Mouse (Mus musculus) left cerebral cortex, postnatal 25 days (tissue): ENCODE data around the gene Clec1b. TPM values are rescaled to one million over a fixed set of nuclear protein-coding genes. Genes with fewer than 3 reads are reported as not detected.
A peak's percentile ranks its signal among the peaks of the same experiment; 100 is the strongest.

ENCODE experiments used
- DNase-seq, 2 experiments: peaks; one replicate each; pipeline ENCODE4 v3.0.0; 2022; ENCODE audit warnings: low spot score in 2 of 2, mixed read lengths in 1 of 2
- intact Hi-C: fragments of 180-260 bp; cut with DNase I; formaldehyde crosslinking; loops from one replicate; pipeline ENCODE4 v1.15.1; 2025
- total RNA-seq, 2 experiments: library from RNA; stranded (reverse); gene quantifications; 2 replicates each; pipeline ENCODE4 v1.2.3; 2021

Clec1b gene
- not detected for total RNA-seq

DNA sequence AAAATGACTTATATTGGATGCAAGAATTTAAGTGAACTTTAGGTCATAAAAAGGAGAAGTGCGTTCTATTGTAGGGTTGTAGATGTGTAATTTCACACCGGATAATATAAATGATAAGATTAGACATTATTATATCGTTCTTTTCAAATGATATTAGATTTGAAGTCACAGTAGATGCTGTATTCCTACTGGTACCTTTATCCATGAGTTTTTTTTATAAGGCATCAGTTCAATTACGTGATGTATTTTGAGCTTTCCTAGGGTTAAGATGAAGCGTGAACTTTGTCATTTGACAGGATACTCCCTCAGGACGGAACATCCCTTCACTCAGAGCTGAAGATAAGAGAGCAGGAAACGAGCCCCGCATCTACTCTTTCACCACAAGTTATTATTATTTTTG lies at the start of gene Clec1b:
Clec1b (plus strand) TSS at position 301 of the 400 bp plus-strand sequence.
- DNase-seq: no peak
- intact Hi-C loops: no loop called here

DNA sequence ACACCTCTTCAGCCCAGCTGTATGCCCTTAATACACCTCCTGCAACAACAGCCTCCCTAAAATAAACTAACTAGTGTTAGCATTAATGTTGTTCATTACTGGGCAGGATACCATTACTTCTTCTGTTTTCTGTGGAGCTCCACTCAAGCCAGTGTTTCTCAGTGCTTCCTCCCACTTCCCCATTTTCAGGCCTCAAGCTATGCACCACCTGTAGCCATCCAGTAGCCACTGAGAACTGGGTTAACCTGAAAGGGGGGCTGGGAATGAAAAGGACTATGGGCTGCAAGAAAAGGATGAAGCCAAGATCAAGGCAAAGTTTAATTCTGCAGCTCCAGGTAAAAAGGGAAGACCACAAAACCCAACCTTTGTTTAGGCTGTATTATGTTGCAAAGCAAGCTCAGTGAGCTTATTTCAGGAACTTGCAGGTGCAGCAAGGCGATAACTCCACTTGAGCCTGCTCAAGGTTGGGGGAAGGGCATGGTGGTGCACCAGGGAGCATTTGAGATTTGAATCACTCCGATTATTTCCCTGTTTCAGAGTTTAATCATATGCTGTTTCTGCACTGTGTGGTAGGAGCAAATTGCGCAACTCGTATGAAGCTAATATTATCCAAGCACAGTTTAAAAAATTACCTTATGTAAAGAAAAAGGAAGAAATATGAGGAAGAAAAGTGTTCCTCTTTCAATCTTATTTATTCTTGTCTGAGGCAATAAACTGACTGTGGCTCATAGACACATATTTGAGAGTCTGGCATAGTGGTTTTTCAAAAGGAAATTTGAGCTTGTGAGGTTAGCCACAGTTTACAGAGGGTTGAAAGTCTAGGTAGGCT lies 47.4 kb upstream of the Clec1b start:
- intact Hi-C loops: no loop called here
- DNase-seq: no peak

DNA sequence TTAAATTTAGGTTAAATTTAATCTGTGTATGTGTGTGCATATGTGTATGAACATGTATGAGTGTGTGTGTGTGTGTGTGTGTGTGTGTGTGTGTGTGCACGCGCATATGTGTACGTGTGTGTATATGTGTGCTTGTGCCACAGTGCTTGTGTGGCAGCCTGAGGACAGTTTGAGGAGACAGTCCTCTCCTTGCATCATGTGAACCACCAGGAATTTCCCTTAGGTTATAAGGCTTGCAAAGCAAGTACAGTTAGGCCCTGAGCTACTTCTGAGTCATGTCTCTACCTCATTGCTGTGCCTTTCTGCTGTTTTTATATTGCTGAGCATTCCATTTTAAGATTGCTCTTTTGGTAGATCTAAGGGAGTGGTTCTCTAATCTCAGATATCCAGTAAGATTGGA lies 46.0 kb upstream of the Clec1b start:
- intact Hi-C loops: no loop called here
- DNase-seq: no peak

DNA sequence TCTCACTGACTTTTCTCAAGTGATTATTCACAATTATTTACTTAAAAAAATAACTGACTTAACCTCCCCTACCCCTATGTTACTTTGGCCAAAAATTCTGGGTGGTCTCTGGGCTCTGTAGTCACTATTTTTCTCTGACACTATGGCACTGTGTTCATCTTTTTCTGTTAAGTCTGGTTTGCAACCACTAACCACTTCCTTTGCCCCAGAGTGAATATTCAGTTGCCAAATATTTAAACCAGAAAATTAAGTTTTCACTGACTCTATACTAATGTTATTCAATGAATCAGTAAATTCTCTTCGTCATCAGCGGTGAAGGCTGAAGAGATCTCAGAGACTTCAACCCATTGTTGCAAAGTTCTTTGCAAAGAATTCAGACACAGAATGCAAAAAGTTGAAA lies 41.3 kb upstream of the Clec1b start:
- DNase-seq: no peak
- intact Hi-C loops: no loop called here

DNA sequence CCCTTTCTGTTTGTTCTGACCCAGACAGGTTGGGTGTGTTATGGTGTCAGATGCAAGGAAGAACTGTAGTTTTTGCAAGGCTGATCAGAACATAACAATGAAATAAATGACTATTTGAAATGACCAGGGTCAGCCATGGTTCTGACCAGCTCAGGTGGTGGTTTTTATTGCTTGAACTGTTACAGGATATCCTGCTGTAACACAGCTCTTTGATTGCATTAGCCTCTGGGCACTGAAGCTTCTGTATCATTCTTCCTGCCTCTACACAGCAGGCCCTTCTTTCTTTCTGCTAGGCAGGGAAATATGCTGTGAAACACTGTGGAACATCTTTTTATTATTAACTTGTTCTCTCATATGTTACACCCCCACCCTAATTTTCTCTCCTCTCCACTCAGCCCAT lies 40.7 kb upstream of the Clec1b start:
- DNase-seq: no peak
- intact Hi-C loops: no loop called here

DNA sequence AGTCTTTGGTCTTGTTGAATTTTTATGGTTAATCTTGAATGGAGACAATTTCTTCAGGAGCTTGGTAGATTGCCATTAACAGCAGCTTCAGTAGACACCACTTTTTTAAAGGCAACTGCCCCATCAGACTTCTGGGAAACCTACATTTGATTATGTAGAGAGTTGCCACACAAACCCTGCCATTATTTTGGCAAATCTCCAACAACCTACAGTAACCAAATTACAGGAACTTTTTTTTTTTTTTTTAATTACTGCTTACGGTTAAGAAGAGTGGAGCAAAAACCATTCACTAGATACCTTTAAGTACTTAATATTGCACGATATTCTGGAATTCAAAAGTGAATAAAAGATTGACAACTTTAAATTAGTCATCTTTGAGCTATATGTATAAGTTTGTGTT lies 37.6 kb upstream of the Clec1b start:
- DNase-seq: no peak
- intact Hi-C loops: no loop called here

DNA sequence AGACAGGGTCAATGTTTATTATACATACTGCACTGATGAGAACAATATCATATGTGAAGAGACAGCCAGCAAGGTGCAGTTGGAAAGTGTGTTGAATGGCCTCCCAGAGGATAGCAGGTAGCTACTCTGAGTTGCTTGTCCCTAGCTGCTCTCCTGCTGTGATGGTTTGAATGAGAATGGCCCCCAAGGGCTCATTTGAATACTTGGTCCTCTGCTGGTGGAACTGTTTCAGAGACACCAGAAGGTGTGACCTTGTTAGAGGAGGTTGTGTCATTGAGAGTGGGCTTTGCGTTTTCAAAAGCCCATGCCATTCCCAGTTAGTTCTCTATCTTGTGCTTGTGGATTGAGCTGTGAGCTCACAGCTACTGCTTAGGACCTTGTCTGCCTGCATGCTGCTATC lies 33.2 kb upstream of the Clec1b start:
- no peak for DNase-seq
- intact Hi-C loops: loop anchor here (10.0 kb wide), 1 partner anchor 269 kb away; no protein-coding TSS in a partner anchor

DNA sequence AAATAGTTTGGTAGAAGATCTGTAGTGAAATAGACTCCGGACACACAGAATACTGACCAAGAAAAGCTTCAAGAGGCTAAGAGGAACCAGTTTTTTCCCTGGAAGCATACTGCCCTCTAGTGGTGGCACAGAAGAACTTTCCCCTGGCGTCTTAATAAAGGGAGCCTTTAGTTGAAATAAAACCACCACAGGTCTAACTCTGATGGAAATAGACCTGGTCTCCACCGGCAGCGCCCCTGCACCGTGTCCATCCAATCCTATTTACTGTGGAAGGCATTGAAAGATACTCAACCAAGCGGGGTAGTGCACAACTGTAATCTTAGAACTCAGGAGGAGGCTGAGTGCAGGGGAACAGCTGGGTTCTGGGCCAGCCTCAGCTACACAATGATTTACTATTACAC lies 31.1 kb upstream of the Clec1b start:
- DNase-seq: peak; percentile 30 to 41
- intact Hi-C loops: loop anchor here (2.0 to 10.0 kb wide), 4 partner anchors 34 to 511 kb away; partner anchors contain the start of gene 4922502D21Rik

DNA sequence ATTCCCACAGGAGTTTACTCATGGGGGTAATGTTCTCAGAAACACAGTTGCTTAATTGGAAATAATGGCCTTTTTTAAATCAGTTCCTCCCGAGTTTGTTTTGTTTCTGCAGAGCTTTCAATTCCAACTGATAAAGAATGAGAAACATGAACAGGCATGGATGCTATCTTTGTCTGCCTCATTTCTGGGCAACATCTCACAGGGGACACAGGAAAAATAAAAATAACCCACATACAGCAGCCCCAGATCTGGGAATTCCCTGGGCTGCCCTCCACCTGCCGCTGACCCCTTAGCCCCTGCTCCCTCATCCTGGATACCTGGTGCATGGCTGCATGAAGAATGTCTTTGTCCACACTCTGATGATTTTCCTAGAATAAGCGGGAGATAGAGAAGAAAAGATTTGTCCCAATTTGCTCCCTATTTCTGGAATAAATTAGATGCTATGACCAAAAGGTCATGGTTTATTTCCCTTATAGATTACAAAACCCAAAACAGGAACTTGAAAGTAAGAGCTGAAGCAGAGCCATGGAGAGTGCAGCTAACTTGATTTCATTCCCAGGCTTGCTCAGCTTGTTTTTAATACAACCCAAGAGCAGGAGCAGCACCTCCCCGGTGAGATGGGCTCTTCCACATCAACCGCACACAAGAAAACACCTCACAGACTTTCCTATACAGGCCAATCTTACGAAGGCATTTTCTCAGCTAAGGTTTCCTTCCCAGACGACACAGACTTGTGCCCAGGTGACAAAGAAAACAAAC lies 27.5 kb upstream of the Clec1b start:
- DNase-seq: no peak
- intact Hi-C loops: loop anchor here (5.0 to 10.0 kb wide), 2 partner anchors 37 to 275 kb away; partner anchors contain the start of gene 4922502D21Rik

DNA sequence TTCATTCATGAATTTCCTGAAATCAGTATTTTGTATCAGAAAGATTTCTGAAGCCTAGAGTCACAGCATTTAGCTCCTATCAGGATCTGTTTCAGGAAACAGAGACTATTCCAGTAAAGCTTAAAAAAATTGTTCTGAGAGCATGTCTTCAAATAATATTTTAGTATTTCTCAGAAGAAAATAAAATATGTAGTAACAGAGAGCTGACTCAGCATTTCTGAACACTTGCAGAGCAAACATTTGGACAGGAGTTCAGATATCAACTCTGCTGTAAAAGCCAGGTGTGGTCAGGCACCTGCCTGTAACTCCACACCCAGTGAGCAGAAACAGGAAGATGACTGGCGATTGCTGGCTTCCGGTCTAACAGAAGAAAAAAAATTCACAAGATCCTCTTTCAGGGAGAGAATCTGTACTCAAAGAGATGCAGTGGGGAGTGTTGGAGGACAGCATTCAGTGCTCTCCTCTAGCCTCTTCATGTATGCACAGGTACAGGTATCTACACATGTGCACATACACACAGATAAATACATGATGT lies 22.1 kb upstream of the Clec1b start:
- intact Hi-C loops: no loop called here
- DNase-seq: no peak

DNA sequence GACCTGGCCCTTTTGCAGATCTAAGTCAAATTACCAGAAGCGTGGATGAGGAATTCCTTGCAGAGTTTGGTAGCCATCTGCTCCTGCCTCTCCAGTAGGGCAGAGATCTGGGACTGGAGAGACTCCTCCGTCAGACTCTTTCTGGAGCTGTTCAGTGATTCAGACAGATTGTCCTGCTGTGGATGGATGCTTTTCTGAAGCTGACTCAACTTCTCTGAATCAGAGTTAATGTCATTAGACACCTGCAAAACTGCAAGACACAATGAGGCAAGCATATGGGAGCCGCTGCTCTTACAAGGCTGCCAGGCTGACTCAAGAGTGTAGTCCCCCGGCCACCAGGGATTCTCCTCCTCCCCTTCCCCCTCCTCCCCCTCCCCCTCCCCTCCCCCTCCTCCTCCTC lies 16.6 kb upstream of the Clec1b start:
- peak in 1 of 2 experiments; percentile 17 for DNase-seq
- intact Hi-C loops: no loop called here

DNA sequence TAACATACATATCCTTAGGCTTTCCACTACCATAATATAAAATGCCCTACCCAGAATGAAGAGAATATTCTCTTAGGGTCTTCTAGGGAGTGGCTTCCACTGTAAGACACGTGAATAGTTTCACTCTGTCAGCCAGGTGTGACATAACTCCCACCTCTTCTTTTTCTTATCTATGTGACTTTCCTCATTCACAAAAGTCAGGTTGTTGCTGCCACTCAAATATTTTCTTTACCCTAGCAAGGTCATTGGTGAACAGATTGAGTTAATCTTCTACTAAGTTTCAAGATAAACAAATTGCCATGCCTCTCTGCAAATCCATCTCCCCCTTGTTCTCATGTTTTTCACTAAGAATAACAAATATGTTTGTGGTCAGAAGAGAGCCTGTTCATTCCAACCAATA lies 15.4 kb upstream of the Clec1b start:
- no peak for DNase-seq
- intact Hi-C loops: no loop called here

DNA sequence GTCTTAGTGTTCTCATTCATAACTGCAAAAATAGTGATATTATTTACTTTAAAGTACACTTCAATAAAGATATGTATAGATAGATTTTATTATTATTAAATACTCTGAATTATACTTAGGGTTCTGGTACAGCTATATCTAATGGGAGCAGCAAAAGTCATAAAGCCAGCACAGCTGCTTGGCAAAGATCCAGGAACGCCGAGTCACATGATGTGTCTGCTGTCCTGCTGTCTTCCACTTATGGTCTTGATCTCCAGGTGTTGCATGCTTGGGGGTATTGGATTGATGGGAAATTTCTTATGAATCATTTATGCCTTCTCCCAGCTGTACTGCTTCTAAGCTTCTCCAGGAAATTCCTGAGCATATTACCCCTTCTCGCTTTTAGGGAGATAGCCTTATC lies 13.6 kb upstream of the Clec1b start:
- intact Hi-C loops: no loop called here
- DNase-seq: no peak

DNA sequence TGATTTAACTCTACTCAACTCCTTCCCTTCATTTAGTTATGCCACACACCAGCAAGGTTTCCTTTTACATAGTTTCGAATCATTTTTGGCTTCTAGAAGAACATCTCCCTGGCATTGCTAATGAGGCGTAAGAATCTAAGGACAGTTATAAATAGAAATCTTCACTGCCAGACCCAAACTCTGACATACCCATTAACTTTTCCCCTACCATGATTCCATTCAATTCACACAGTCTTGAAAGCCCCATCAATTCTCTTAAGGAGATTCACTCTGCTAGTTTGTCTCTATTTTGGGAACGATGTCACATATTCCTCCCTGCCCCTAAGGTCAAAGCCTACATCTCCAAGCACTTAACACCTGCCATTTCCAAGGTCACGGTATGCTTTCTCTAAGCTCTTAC lies 12.1 kb upstream of the Clec1b start:
- intact Hi-C loops: no loop called here
- DNase-seq: no peak

DNA sequence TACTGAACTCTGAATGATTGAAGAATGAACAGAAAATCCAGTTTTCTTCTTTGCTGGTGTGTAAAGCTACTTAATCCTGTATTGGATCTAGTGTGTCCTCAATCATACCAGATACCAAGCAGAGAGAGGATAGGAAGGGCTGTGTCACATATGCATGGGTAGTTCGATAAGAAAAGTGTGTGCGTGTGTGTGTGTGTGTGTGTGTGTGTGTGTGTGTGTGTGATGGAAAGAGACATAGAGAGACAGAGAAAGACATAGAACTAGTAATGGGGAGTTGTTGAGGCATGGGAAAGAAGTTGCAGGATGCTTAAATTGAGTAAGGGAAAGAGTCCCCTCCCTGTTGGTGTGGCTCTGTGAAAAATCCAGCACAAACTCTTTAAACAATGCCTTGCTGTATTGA lies 11.3 kb upstream of the Clec1b start, which contains the start of gene Clec12b:
Clec12b (minus strand) TSS at position 101 of the 400 bp plus-strand sequence.
- no peak for DNase-seq
- intact Hi-C loops: no loop called here

DNA sequence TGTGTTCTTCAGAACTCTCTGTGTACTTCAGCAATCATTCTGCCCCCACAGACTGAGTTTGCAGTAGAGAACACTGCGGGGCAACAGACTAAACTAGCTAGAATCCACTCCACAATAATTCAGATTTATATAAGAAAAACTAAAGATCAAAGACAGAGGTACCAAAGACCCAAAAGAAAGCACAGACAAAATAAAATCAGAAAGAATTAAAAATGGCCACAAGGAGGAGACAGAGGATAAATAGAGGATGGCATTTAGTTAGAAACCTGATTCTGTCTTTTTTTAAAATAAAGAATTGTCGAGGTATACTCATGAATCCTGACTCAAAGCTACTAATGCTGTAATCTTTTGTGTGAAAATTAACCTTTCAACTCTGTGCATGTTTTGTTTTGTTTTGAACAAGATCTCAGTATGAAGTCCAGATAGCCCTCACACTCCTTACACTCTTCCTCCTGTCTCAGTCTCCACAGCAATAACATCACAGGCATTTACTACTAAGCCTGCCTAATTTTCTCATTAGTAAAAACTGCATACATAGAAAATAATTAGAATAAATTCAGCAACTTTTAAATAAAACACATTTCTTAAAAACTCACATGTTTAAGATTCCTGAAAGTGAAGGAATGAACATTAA lies 3.9 kb upstream of the Clec1b start:
- DNase-seq: peak in 1 of 2 experiments; percentile 8
- intact Hi-C loops: loop anchor here (1.0 to 2.0 kb wide), 2 partner anchors 84 to 124 kb away; no protein-coding TSS in a partner anchor

DNA sequence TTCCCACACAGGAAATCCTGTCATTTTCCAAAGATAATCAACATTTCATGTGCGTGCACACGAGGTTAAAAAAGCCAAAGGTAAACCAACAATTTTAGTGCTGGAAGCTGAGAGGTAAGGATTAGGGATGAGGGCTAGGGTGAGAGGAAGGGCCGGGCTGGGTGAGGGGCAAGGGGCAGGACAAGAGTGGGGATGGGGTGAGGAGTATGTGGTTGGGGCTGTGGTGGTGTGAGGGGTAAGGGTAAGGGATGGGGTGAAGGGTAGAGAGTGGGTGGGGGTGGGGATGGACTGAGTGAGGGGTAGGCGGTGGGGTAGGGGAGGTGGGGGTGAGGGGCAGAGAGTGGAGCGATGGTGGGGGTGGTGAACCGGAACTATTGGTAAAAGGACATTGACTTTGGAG lies 3.4 kb upstream of the Clec1b start:
- no peak for DNase-seq
- intact Hi-C loops: loop anchor here (1.0 to 2.0 kb wide), 2 partner anchors 83 to 124 kb away; no protein-coding TSS in a partner anchor

DNA sequence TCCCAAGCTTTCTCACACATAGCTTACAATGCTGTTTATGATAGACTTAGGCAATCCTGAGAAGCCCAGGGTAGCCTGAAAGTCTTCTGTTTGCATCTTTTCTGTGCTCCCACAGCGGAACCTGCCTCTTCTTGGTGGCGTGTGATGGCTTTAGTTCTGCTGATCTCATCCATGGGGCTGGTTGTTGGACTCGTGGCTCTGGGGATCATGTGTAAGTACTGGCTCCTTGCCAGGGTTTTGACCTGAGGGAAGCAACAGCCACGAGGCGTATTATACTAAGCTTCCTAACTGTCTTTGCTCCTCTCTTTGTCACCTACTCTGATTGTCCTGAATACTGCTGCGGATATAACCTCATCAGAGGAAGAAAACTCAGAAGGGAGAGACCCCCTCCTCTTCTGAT lies 2.8 kb downstream of the Clec1b start:
- intact Hi-C loops: no loop called here
- no peak for DNase-seq

DNA sequence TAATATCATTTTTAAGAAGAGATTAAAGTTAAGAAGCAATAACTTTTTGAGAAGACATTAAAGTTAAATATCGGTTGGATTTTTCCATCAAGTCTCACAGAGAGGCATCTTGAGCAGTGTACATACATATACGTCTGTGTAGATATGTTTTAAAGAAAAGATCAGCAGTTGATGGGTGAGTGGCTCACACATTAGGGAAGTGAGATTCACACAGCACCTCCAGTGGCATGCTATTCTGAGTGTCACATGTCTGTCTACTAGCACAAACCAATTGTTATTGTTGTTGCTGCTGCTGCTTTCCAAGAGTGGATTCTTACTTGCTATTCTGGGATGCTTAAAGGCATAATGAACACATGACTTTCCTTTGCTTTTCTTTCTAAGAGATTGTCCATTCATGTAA lies 5.3 kb downstream of the Clec1b start:
- no peak for DNase-seq
- intact Hi-C loops: no loop called here

DNA sequence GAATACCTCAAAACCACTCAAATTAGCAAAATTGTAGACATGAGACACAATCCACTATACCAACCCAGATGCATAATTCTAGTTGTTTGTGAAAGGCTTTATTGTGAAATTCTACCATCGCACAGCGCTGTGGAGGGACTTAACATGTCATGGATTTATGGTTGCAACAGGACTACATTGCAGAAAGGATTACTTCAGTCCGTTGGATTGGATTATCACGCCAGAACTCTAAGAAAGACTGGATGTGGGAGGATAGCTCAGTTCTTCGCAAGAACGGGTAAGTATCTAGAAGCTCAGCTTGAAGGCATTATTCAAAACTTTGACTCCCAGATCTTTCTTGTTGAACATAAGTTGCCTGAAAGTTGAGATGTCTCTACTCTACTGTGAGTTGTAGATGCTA lies 6.3 kb downstream of the Clec1b start:
- DNase-seq: no peak
- intact Hi-C loops: no loop called here
